Mouse (Mus musculus) lung, embryonic 16.5 days (tissue): ENCODE results near the gene Slc24a2. TPM values are rescaled to one million over a fixed set of nuclear protein-coding genes. Genes with fewer than 3 reads are reported as not detected.

Source experiments
- ATAC-seq: fragments of 200-750 bp; cut with Nextera tagmentation; 2 replicates; pipeline ENCODE4 v1.8.0; 2017; ENCODE audit warnings: low read depth, mild to moderate bottlenecking, moderate library complexity
- H3K27ac ChIP-seq: fragments of 300-500 bp; sonication (generic); 2 replicates; pipeline ENCODE4 v1.5.1; 2014; ENCODE audit warnings: mild to moderate bottlenecking, control low read depth, low read length
- H3K27me3 ChIP-seq: fragments of 300-500 bp; sonication (generic); 2 replicates; pipeline ENCODE4 v1.6.1; 2014; ENCODE audit warnings: low read depth, low read length, mixed read lengths; ENCODE audit not compliant: control insufficient read depth, insufficient read depth
- H3K36me3 ChIP-seq: fragments of 300-500 bp; sonication (generic); 2 replicates; pipeline ENCODE4 v1.6.1; 2014; ENCODE audit warnings: low read length; ENCODE audit not compliant: control insufficient read depth, insufficient read depth
- H3K4me1 ChIP-seq: fragments of 300-500 bp; sonication (generic); replicated peaks from 2 replicates; pipeline ENCODE4 v1.6.1; 2014; ENCODE audit warnings: low read length, mixed read lengths; ENCODE audit not compliant: control insufficient read depth, insufficient read depth
- H3K4me2 ChIP-seq: fragments of 300-500 bp; sonication (generic); 2 replicates; pipeline ENCODE4 v1.6.1; 2014; ENCODE audit warnings: low read depth, low read length, control low read depth
- H3K4me3 ChIP-seq: fragments of 300-500 bp; sonication (generic); 2 replicates; pipeline ENCODE4 v1.5.1; 2014; ENCODE audit warnings: mild to moderate bottlenecking, low read length, control low read depth
- H3K9ac ChIP-seq: fragments of 300-500 bp; sonication (generic); 2 replicates; pipeline ENCODE4 v1.6.1; 2014; ENCODE audit warnings: low read length, control low read depth
- H3K9me3 ChIP-seq: fragments of 300-500 bp; sonication (generic); 2 replicates; pipeline ENCODE4 v1.6.1; 2016; ENCODE audit warnings: low read length; ENCODE audit not compliant: control insufficient read depth
- WGBS: fragments of 180-500 bp; shearing (Covaris S2); extraction: QIAGEN DNeasy Blood & Tissue Kit; methylation state at CpG from one replicate; pipeline ENCODE4 v1.1.7; 2014; 5-methylcytosine and 5-hydroxymethylcytosine counted together
- polyA plus RNA-seq: library from polyadenylated mRNA; unstranded; fragments of >200 nt; fragmentation: Nextera tagmentation; extraction: Ambion mirVana; gene quantifications from 2 replicates; pipeline ENCODE4 v1.2.1, GENCODE M21; 2015

Gene Slc24a2
- polyA plus RNA-seq, 1 experiment from 2014 or later: 0.18 TPM

DNA sequence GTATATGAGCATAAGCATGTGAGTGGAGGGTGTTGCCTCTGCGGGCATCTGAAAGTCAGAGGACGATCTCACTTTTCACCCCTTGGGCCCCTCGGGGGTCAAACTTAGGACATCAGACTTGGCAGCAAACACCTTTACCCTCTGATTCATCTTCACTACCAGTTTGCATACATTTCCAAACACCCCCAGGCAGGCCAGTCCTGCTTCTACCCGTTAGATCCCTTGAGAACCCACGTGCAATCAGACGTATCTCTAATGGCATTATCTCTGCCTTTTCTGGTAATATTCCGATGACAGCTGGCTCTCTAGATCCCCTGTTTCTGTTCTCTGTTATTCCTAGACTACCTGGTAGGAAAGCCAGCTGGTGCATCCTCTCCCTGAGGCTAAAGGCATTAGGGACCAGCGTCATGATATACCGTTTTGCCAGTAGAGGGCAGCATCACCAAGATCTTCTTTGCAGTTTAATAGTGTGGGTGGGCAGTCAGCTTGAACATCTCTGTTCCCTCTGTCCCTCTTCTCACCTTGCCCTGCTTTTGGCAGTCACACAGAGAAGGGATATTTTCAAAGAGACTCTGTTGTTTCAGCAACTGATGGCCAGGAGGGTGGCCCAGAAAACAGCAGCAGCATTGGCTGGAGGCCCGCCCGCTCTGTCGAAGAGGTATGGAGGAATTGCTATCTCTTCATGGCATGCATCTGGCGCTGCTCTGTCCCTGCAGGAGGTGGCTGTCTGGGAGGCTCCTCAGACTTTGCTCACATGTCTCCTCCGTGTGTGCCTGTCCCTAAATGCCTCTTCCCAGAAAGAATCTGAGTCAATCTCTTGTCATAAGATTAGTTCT, 272.5 kb downstream of the Slc24a2 start:
- Histone ChIP-seq H3K4me2 (no peak overlapping the region), H3K9me3 (no peaks in the 10 kb centered on the region), H3K4me1 (no peaks in the 10 kb centered on the region), H3K27me3 (no peaks in the 10 kb centered on the region), H3K9ac (no peak overlapping the region), H3K4me3 (no peak overlapping the region), H3K27ac (no peak overlapping the region), H3K36me3 (no peaks in the 10 kb centered on the region)
- peak; percentile 52; the same call in 1 of the 2 replicates for ATAC-seq
- WGBS: 37% methylated on average over 14 of the region's 14 CpGs

DNA sequence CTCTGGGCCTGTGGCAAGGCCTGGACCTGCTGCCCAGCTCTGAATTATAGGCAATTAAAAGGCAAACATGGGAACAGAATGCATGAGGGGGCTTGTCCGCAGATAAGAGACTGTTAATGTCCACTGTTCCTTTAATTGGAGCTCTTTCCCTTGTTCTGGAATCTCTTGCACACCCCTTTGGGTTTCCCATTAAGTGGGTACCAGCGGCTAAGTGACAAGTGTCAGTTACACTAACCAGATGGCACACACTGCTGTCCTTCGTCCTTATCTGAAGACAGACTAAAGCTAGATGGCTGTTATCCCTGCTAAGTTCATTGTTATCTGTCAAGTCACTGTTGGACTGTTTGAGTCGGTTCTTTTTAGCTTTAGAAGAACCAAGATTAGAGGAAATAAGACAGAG, 274.8 kb downstream of the Slc24a2 start:
- WGBS: 34% methylated on average over 4 of the region's 4 CpGs
- H3K27me3 ChIP-seq: no peaks in the 10 kb centered on the region
- no peak for ATAC-seq
- H3K9ac ChIP-seq: no peak overlapping the region
- no peak overlapping the region for H3K27ac ChIP-seq
- no peak overlapping the region for H3K4me2 ChIP-seq
- no peaks in the 10 kb centered on the region for H3K4me1 ChIP-seq
- H3K36me3 ChIP-seq: no peaks in the 10 kb centered on the region
- H3K9me3 ChIP-seq: no peaks in the 10 kb centered on the region
- H3K4me3 ChIP-seq: no peak overlapping the region

DNA sequence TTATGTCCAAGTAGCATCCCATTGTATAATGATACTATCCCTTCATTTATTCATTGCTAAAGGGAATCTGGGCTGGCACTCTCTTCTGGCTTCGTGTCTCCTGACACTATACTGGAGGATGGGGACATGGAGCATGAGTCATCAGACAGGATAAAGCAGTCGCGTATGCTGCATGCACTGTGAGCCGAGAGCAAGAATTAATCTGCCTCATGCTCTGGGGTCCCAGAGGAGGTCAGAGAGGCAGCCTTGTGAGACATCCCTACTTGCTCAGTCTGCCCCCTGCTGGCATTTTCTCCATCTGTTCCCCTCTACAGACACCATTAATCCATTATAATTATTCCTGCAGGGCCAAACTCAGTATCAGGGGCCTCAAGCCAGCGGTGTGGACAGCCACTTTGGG, 276.8 kb downstream of the Slc24a2 start:
- no peak for ATAC-seq

DNA sequence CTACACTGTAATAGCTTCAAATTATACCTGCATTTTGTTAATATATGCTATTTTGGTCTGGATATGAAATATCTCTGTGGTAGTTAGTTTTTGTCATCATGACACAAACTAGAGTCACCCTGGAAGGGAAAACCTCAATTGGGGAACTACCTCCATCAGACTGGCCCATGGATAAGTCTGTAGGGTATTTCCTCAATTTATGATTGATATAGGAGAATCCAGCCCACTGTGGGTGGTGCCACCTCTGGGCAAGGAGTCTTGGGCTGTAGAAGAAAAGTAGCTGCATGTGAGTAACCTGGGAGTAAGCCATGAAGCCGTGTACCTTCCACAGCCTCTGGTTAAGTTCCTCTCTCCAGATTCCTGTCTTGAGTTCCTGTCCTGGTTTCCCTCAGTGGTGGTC, 281.5 kb downstream of the Slc24a2 start:
- Histone ChIP-seq H3K4me2 (no peak overlapping the region), H3K4me1 (no peaks in the 10 kb centered on the region), H3K9me3 (no peaks in the 10 kb centered on the region), H3K9ac (no peak overlapping the region), H3K36me3 (no peaks in the 10 kb centered on the region), H3K27ac (no peak overlapping the region), H3K27me3 (no peaks in the 10 kb centered on the region), H3K4me3 (no peak overlapping the region)
- ATAC-seq: no peak
- WGBS: 68% methylated on average over 1 of the region's 1 CpGs

More for the DNA sequence above, 276.8 kb downstream of the Slc24a2 start:
- Histone ChIP-seq H3K4me2 (no peak overlapping the region), H3K27me3 (no peaks in the 10 kb centered on the region), H3K27ac (no peak overlapping the region), H3K9ac (no peak overlapping the region), H3K4me1 (no peaks in the 10 kb centered on the region), H3K36me3 (no peaks in the 10 kb centered on the region), H3K4me3 (no peak overlapping the region), H3K9me3 (no peaks in the 10 kb centered on the region)
- 43% methylated on average over 5 of the region's 5 CpGs for WGBS

DNA sequence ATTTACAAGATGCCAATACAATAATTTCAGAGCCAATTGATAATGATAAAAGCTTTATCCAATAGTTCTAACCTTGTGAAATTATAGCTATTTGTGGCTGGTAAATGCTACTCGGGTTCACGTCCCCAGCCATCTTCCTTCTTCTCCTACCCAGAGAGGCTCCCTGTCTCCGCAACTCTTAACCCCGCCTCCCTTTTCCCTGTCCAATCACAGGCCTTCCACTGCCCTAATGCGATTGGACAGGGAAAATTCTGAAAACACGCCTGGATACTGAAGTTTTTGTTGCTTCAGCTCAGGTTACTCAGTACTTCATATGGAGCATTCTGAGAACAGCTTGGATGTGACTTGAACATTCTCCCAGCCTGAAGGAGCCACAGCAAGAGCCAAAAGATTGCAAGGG, 287.0 kb downstream of the Slc24a2 start:
- Histone ChIP-seq H3K4me1 (no peaks in the 10 kb centered on the region), H3K27me3 (no peaks in the 10 kb centered on the region), H3K36me3 (no peaks in the 10 kb centered on the region), H3K9ac (no peak overlapping the region), H3K4me3 (no peak overlapping the region), H3K9me3 (no peaks in the 10 kb centered on the region), H3K4me2 (no peak overlapping the region), H3K27ac (no peak overlapping the region)
- 41% methylated on average over 6 of the region's 6 CpGs for WGBS
- ATAC-seq: no peak

DNA sequence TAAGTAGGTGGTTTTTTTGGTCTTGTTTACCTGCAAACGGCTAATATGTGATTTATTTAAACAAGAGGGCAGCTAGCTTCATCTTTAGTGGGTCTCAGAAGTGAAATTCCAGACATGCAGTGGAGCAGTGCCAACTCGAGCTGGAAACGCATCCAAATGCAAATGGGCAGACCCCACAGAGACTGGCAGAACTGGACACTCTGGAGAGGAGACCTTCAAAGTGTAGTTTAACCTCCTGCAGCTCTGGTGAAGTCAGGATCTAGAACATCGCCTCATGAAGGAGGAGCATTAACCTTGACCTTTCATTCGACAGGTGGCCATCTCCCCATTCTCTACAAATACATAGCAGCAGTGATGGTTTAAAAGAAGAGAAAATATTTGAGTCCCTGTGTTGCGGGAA, 287.6 kb downstream of the Slc24a2 start:
- Histone ChIP-seq H3K4me2 (no peak overlapping the region), H3K27ac (no peak overlapping the region), H3K27me3 (no peaks in the 10 kb centered on the region), H3K9me3 (no peaks in the 10 kb centered on the region), H3K9ac (no peak overlapping the region), H3K4me3 (no peak overlapping the region), H3K4me1 (no peaks in the 10 kb centered on the region), H3K36me3 (no peaks in the 10 kb centered on the region)
- WGBS: 76% methylated on average over 6 of the region's 6 CpGs
- no peak for ATAC-seq

DNA sequence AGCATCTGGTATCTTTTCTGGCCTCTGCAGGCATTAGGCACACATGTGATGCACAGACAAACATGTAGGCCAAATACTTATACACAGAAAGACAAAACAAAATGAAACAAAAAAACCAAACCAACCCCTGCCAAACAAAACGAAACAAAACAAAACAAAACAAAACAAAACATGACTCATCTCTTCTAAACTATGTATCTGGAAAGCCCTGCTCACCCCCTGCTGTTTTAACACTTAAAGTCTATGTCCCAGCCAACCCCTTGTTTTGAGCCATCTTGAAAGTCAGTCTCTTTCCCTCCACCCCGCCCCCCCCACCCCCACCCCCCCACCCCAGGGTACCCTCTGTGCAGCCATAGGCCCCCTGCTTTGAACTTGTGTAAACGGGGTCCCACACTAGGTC, 293.6 kb downstream of the Slc24a2 start:
- H3K36me3 ChIP-seq: no peaks in the 10 kb centered on the region
- H3K4me2 ChIP-seq: no peak overlapping the region
- no peaks in the 10 kb centered on the region for H3K9me3 ChIP-seq
- 47% methylated on average over 3 of the region's 3 CpGs for WGBS
- no peak overlapping the region for H3K4me3 ChIP-seq
- H3K27ac ChIP-seq: no peak overlapping the region
- H3K9ac ChIP-seq: no peak overlapping the region
- no peaks in the 10 kb centered on the region for H3K4me1 ChIP-seq
- H3K27me3 ChIP-seq: no peaks in the 10 kb centered on the region
- ATAC-seq: no peak

DNA sequence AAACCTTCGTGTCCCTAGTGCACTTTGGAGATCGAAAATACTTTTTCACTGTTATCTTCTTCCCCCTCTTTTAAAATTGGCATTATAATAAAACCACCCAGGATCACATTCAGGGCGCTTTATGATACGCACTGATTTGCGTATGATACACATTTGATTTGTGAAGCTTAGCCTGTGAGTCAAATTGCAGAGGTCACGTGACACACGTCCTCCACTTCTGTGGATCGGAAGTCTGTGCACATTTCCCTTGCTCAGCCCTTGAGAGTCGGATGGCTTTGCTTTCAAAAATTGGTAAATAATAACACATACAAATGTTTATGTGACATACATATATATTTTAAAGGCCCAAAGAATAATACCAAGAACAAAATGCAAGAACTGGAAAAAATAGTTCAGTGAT, 294.1 kb downstream of the Slc24a2 start:
- no peak overlapping the region for H3K4me2 ChIP-seq
- ATAC-seq: no peak
- WGBS: 85% methylated on average over 9 of the region's 9 CpGs
- no peak overlapping the region for H3K4me3 ChIP-seq
- H3K9ac ChIP-seq: no peak overlapping the region
- no peaks in the 10 kb centered on the region for H3K27me3 ChIP-seq
- no peaks in the 10 kb centered on the region for H3K9me3 ChIP-seq
- H3K27ac ChIP-seq: no peak overlapping the region
- no peaks in the 10 kb centered on the region for H3K4me1 ChIP-seq
- no peaks in the 10 kb centered on the region for H3K36me3 ChIP-seq
